Mouse (Mus musculus) thymus, postnatal 25 days (tissue): Measurements from ENCODE around the gene Ctbs.
"Not testable (repeated sequence)": the region's sequence is repeated elsewhere in the genome, so short reads cannot be mapped to it uniquely, and the experiment has no call there.

Experiments
- DNase-seq: peaks from one replicate; pipeline ENCODE4 v3.0.0; 2022

The Ctbs gene

DNA sequence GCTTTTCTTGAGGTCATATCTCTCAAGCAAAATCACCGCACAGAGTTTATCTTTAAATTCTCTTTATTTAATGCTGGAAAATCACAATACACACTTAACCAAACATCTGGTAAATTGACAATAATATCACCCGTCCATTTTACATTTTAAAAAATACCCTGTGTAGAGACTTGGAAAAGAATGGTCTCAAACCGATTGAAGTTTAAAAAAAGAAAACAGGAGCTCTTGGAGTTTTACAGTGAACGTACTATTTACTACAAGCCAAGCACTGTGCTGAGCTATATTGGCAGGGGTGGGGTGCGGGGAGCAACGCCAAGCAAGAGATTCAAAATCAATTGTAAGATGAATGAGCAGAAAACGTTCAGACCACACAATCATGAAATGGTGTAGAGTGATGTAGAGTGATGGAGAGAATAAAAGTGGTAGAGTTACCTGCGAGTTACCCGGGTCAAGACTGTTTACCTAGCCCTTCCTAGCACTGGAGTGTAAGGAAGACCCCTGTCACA is at the start of gene Ctbs:
TSS of gene Ctbs (plus strand) at position 51 of the 506 bp plus-strand sequence.
- no peak for DNase-seq

- DNase-seq, result no peak
These were observed 45.8 kb upstream of the Ctbs start for GRCm38 (mm10) chr3:146403770-146404169.

- peak; percentile 97 for DNase-seq
These were observed 45.0 kb upstream of the Ctbs start, which contains the start of gene Ssx2ip for GRCm38 (mm10) chr3:146404311-146405201. Gene Ssx2ip (plus strand): TSS chr3:146404642.

DNA sequence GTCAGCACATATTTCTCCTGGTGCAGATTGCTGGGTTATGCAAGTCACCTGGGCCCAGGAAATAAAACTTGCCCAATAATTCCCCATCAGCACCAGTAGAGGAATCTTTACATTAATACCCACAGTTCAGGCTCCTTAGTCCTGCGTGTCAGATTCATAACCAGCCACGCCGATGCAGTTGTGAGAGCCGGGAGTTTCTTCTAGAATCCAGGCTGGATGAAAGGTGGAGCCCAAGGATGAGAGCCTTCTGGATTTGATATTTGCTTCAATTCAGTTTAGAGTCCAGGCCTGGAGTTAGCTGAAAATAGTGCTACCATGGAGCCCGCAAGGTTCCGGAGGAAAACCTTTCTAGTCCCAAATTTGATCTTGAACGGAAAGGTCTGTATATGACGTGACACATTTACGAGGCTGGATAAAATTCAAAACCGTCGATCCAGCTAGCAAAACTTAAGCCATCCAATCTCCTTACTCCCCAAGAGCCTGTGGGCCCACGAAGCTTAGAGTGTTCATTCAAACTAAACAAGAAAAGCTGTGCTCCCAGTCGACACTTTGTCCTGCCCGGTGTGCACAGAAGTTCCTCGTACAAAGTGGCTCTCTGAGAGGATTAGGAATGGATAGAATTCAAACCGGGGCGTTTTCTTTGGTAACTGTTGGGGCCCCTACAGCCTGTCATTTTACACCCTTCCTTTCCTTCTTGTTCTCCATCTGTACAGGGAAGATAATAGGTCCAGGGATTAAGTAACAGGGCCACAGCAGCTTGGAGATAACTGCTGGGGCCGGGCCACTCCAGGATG is 44.2 kb upstream of the Ctbs start:
- DNase-seq, result no peak

DNA sequence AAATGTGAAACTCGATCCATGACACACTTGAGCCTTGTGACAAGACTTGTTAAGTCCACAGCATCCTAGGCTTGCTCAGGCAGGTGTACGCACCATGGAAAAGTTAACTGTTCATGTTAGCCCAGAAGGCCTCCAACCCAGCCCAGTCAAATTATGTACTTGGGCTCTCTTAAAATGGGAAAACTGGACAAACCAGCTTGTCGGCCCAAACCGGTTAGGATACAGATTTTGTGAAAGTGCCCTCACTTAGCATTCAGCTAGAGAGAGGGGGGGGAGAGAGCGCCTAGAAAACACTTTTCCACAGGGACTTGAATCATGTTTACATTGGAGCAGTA is 43.6 kb upstream of the Ctbs start:
- DNase-seq, result no peak

- no peak for DNase-seq
These were observed 42.4 kb upstream of the Ctbs start for GRCm38 (mm10) chr3:146407086-146407721.

- no peak for DNase-seq
These were observed 39.5 kb upstream of the Ctbs start for GRCm38 (mm10) chr3:146410114-146410513.

GRCm38 (mm10) chr3:146412008-146412407 is 37.6 kb upstream of the Ctbs start:
- DNase-seq, result no peak

- DNase-seq, result no peak
These were observed 37.1 kb upstream of the Ctbs start for GRCm38 (mm10) chr3:146412480-146412879.

GRCm38 (mm10) chr3:146413016-146413415 is 36.6 kb upstream of the Ctbs start:
- no peak for DNase-seq

GRCm38 (mm10) chr3:146413992-146414391 is 35.6 kb upstream of the Ctbs start:
- DNase-seq, result no peak

DNA sequence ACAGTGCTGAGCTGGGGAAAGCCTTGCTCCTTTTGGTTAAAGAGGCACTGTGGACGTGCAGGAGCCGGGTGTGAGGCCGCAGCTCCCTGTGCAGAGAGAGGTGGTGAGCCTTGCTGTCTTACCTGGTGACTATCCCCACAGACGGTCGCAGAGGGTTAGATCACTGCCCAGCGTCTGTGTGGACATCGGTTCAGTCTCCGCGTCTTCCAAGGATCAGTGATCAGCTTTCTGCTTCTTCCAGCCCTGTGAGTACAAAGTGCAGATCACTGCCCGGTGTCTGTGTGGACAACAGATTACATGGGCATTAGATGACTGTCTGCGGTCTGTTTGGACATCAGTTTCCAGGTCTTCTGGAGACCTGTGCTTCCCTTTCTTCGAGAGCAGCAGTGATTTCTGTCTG is 35.0 kb upstream of the Ctbs start:
- DNase-seq, result no peak

DNA sequence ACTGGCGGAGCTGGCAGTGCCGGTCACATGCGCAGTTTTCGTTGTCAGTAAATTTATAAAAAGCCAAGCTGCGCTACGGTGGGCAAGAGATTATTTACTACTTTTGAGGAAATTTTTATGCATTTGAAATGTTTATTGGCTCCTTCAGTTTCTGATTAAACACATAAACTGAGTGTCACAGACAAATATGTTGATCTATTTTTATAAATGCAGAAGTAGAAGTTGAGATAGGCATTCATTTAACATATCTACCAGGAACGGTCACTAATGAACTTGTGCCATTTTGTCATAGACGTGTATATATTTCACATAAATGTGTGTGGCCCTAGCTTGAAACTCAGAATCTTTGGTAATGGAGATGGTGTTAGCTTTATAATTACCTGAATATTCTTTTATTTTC is 31.7 kb upstream of the Ctbs start:
- no peak for DNase-seq

DNA sequence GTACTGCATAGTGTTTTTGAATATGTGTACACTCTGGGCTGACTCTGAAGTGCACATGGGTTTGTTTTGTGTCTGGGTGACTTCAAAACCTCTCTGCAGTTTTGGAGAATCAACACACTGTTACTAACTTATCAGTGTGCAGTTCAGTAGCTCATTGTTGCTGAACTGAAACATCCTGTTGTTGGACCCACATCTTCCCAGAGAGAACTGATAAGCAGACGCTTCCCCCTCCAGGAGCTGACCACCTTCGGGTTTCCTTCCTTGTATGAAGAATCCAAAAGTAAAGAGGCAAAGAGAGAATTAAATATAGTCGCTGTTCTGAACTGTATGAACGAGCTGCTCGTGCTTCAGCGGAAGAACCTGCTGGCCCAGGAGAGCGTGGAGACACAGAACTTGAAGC is 30.7 kb upstream of the Ctbs start:
- DNase-seq, result no peak

DNA sequence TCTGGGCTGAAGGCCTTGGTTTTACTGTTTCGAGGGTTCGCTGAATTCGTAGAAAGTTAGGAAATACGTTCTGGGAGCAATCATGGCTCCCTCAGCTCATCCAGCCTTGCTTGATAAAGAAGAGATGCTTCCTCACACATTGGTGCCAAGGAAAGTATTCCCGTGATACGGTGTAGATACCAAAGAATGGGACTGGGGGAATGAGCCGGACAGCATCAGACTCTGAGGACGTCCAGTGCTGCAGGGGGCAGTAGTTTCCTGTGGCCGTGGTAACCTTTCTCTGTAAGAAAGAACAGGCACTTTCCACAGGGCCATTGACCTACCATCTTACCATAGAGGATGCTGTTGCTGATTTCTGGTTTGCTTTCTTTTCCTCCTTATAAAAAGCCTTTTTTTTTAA is 30.1 kb upstream of the Ctbs start:
- no peak for DNase-seq

DNA sequence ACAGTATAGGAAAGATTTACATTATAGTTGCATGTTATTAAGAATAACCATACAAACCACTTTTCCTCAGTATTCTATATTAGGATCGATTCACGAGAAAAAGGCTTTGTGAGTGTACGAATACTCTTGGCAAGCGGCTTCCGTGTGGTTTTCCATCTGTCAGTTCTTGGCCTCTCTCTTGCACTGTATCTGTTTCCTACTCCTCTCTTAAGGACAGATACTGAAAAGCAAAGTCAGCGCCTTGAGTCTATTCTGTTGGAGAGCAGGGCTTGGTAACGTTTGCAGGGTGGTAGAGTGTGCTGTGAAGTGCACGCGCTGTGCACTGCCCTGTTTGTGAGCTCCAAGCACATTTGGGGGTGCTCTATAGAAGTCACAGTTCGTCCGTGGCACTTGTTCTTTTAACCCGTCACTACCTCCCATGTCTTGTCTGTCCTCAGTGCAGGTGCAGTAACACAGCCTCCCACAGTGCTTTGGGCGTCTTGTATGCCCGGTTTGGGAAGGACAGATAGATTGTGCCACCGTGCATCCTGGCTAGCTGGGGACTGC is 29.5 kb upstream of the Ctbs start:
- DNase-seq, result no peak

DNA sequence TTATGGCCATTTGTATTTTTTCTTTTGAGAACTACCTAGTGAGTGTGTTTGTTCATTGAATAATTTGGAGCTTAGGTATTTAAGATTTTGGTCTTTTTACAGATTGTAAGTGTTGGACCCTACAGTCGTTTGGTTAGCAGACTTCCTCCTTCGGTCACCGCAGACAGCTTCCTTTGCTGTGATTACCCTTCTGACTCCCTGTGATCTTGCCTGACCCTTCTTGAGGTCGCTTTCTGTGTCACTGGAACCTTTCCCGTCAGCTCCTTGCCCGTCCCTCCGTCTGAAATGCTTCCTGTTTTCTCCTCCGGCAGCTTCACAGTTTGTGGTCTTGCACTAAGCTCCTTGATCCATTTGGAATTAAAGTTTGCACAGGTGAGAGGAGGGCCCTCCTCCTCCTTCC is 27.8 kb upstream of the Ctbs start:
- DNase-seq, result no peak

- DNase-seq, result no peak
These were observed 25.9 kb upstream of the Ctbs start for GRCm38 (mm10) chr3:146423710-146424109.

- no peak for DNase-seq
These were observed 25.2 kb upstream of the Ctbs start for GRCm38 (mm10) chr3:146424306-146424900.

DNA sequence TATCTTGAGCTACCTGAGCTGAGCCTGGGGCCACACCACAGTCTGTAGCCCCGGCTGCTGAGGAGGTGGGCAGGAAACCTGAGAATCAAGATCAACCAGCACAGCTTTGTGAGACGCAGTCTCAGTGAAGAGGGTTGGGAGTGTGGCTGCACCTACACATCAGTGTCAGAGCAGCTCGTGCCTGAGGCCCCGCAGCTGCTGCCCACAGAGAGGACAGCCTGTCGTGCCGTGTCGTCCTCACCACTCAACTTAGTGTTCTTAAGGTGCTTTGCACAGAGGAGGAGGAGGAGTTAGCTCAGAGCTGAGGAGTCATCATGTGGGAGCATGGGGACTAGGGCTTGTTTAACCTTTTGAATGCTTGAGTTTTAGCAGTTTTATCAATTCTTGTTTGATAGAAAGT is 23.7 kb upstream of the Ctbs start:
- no peak for DNase-seq

DNA sequence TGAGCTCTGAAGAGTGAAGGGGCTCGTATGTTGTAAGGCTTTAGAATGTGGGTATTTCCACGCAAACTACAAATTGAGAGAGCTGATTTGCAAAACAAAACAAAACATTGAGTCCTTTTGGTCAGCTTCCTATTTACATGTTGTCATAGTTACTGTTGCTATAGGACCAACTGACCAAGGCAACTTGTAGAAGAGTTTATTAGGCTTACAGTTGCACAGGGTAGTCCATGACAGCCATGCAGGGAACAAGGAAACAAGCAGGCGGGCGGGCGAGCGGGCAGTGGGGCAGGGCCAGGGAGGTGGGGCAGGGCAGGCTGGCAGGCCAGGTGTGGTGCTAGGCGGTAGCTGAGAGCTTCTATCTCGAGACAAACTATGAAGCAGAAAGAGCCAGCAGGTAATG is 23.1 kb upstream of the Ctbs start:
- DNase-seq, result no peak

- DNase-seq, result not testable (repeated sequence)
These were observed 16.5 kb upstream of the Ctbs start for GRCm38 (mm10) chr3:146433063-146433462.
